Mouse (Mus musculus): ENCODE measurements around the gene Slbp. TPM values are rescaled to one million over a fixed set of nuclear protein-coding genes. Genes with fewer than 3 reads are reported as not detected.

The Slbp gene
- polyA plus RNA-seq, 1 experiment from 2014 or later: 265 TPM

- WGBS: 74% methylated on average over 1 of the region's 1 CpGs
- Histone ChIP-seq H3K9me3 (ENCODE audit: low read depth, low read length) (no peaks in the 10 kb centered on the region), H3K4me3 (ENCODE audit: low read depth, low read length) (no peak overlapping the region), H3K9ac (no peak overlapping the region), H3K4me2 (no peak overlapping the region), H3K4me1 (ENCODE audit: insufficient read depth) (no peaks in the 10 kb centered on the region), H3K27ac (ENCODE audit: low read depth) (no peak overlapping the region), H3K27me3 (ENCODE audit: insufficient read depth, low read length) (no peaks in the 10 kb centered on the region), H3K36me3 (ENCODE audit: insufficient read depth) (peaks cover 60% of the 10 kb centered on the region)
- DNase-seq (no peak), ATAC-seq (ENCODE audit: insufficient read depth) (no peak)
- TF ChIP-seq CTCF (IDR thresholded peaks at IDR 0.05; ENCODE audit: low read depth): no peak
Measured at GRCm38 (mm10) chr5:33611795-33612194, 40.6 kb downstream of the Slbp start.

GRCm38 (mm10) chr5:33609226-33609625 lies 43.1 kb downstream of the Slbp start:
- H3K4me1 ChIP-seq (ENCODE audit: insufficient read depth): no peaks in the 10 kb centered on the region
- H3K4me3 ChIP-seq (ENCODE audit: low read depth, low read length): no peak overlapping the region
- H3K36me3 ChIP-seq (ENCODE audit: insufficient read depth): peaks cover 71% of the 10 kb centered on the region
- H3K9me3 ChIP-seq (ENCODE audit: low read depth, low read length): no peaks in the 10 kb centered on the region
- H3K27me3 ChIP-seq (ENCODE audit: insufficient read depth, low read length): no peaks in the 10 kb centered on the region
- no peak overlapping the region for H3K9ac ChIP-seq
- TF ChIP-seq CTCF (IDR thresholded peaks at IDR 0.05; ENCODE audit: low read depth): no peak
- ATAC-seq (ENCODE audit: insufficient read depth): no peak
- no peak for DNase-seq
- 75% methylated on average over 1 of the region's 1 CpGs for WGBS
- H3K4me2 ChIP-seq: no peak overlapping the region
- no peak overlapping the region for H3K27ac ChIP-seq (ENCODE audit: low read depth)

- WGBS: 91% methylated on average over 15 of the region's 15 CpGs
- Histone ChIP-seq H3K4me1 (ENCODE audit: insufficient read depth) (no peaks in the 10 kb centered on the region), H3K27me3 (ENCODE audit: insufficient read depth, low read length) (no peaks in the 10 kb centered on the region), H3K27ac (ENCODE audit: low read depth) (no peak overlapping the region), H3K4me2 (no peak overlapping the region), H3K9me3 (ENCODE audit: low read depth, low read length) (no peaks in the 10 kb centered on the region), H3K4me3 (ENCODE audit: low read depth, low read length) (no peak overlapping the region), H3K36me3 (ENCODE audit: insufficient read depth) (peaks cover 62% of the 10 kb centered on the region), H3K9ac (no peak overlapping the region)
- DNase-seq (no peak), ATAC-seq (ENCODE audit: insufficient read depth) (no peak)
- TF ChIP-seq CTCF (IDR thresholded peaks at IDR 0.05; ENCODE audit: low read depth): no peak
Measured at GRCm38 (mm10) chr5:33607434-33607833, 44.9 kb downstream of the Slbp start.

- WGBS: 75% methylated on average over 7 of the region's 7 CpGs
- H3K27me3 ChIP-seq (ENCODE audit: insufficient read depth, low read length): no peaks in the 10 kb centered on the region
- peaks cover 62% of the 10 kb centered on the region for H3K36me3 ChIP-seq (ENCODE audit: insufficient read depth)
- H3K9me3 ChIP-seq (ENCODE audit: low read depth, low read length): no peaks in the 10 kb centered on the region
- TF ChIP-seq CTCF (IDR thresholded peaks at IDR 0.05; ENCODE audit: low read depth): no peak
- H3K9ac ChIP-seq: no peak overlapping the region
- no peak for ATAC-seq (ENCODE audit: insufficient read depth)
- no peak for DNase-seq
- H3K4me3 ChIP-seq (ENCODE audit: low read depth, low read length): no peak overlapping the region
- no peak overlapping the region for H3K27ac ChIP-seq (ENCODE audit: low read depth)
- no peaks in the 10 kb centered on the region for H3K4me1 ChIP-seq (ENCODE audit: insufficient read depth)
- H3K4me2 ChIP-seq: no peak overlapping the region
Measured at GRCm38 (mm10) chr5:33606631-33607030, 45.7 kb downstream of the Slbp start.

GRCm38 (mm10) chr5:33605314-33605713 lies 47.1 kb downstream of the Slbp start:
- Histone ChIP-seq H3K4me3 (ENCODE audit: low read depth, low read length) (no peak overlapping the region), H3K36me3 (ENCODE audit: insufficient read depth) (peaks cover 58% of the 10 kb centered on the region), H3K4me2 (no peak overlapping the region), H3K27me3 (ENCODE audit: insufficient read depth, low read length) (no peaks in the 10 kb centered on the region), H3K27ac (ENCODE audit: low read depth) (no peak overlapping the region), H3K9ac (no peak overlapping the region), H3K4me1 (ENCODE audit: insufficient read depth) (no peaks in the 10 kb centered on the region), H3K9me3 (ENCODE audit: low read depth, low read length) (no peaks in the 10 kb centered on the region)
- no peak for DNase-seq
- no peak for TF ChIP-seq CTCF (IDR thresholded peaks at IDR 0.05; ENCODE audit: low read depth)
- WGBS: 86% methylated on average over 5 of the region's 5 CpGs
- no peak for ATAC-seq (ENCODE audit: insufficient read depth)

- TF ChIP-seq CTCF (IDR thresholded peaks at IDR 0.05; ENCODE audit: low read depth): peak; percentile 44; the same call in 1 of the 2 replicates
- Histone ChIP-seq H3K4me3 (ENCODE audit: low read depth, low read length) (no peak overlapping the region), H3K9ac (no peak overlapping the region), H3K4me1 (ENCODE audit: insufficient read depth) (no peaks in the 10 kb centered on the region), H3K36me3 (ENCODE audit: insufficient read depth) (peaks cover 9% of the 10 kb centered on the region), H3K27me3 (ENCODE audit: insufficient read depth, low read length) (no peaks in the 10 kb centered on the region), H3K27ac (ENCODE audit: low read depth) (no peak overlapping the region), H3K4me2 (no peak overlapping the region), H3K9me3 (ENCODE audit: low read depth, low read length) (no peaks in the 10 kb centered on the region)
- DNase-seq: peak; percentile 25
- 44% methylated on average over 2 of the region's 2 CpGs for WGBS
- no peak for ATAC-seq (ENCODE audit: insufficient read depth)
Measured at GRCm38 (mm10) chr5:33593620-33594019, 58.8 kb downstream of the Slbp start.

GRCm38 (mm10) chr5:33589221-33589888 lies 63.0 kb downstream of the Slbp start:
- no peak overlapping the region for H3K9ac ChIP-seq
- DNase-seq (peak; percentile 89), ATAC-seq (ENCODE audit: insufficient read depth) (peak; percentile 62; the same call in 1 of the 2 replicates)
- no peak overlapping the region for H3K27ac ChIP-seq (ENCODE audit: low read depth)
- no peak overlapping the region for H3K4me3 ChIP-seq (ENCODE audit: low read depth, low read length)
- no peaks in the 10 kb centered on the region for H3K4me1 ChIP-seq (ENCODE audit: insufficient read depth)
- TF ChIP-seq CTCF (IDR thresholded peaks at IDR 0.05; ENCODE audit: low read depth): peak; percentile 99
- 65% methylated on average over 5 of the region's 5 CpGs for WGBS
- H3K36me3 ChIP-seq (ENCODE audit: insufficient read depth): no peaks in the 10 kb centered on the region
- no peak overlapping the region for H3K4me2 ChIP-seq
- no peaks in the 10 kb centered on the region for H3K27me3 ChIP-seq (ENCODE audit: insufficient read depth, low read length)
- H3K9me3 ChIP-seq (ENCODE audit: low read depth, low read length): no peaks in the 10 kb centered on the region
